Mouse (Mus musculus) ES-E14 (cell line): ENCODE measurements around the gene Nos1ap. TPM values are rescaled to one million over a fixed set of nuclear protein-coding genes. Genes with fewer than 3 reads are reported as not detected.
A peak's percentile ranks its signal among the peaks of the same experiment; 100 is the strongest.

Experiments used
- DNase-seq: peaks from one replicate; pipeline ENCODE4 v3.0.0-alpha.2; 2013; ENCODE audit warnings: low read depth, low spot score
- H3K27ac ChIP-seq: 2 replicates; pipeline ENCODE4 v1.5.1; 2012; ENCODE audit warnings: low read depth, mild to moderate bottlenecking, low read length, moderate library complexity, mixed read lengths; ENCODE audit not compliant: poor library complexity, insufficient read depth, severe bottlenecking
- H3K36me3 ChIP-seq: 2 replicates; pipeline ENCODE4 v1.6.1; 2012; ENCODE audit warnings: mild to moderate bottlenecking, low read length, moderate library complexity, mixed read lengths; ENCODE audit not compliant: control insufficient read depth, poor library complexity, insufficient read depth, severe bottlenecking
- H3K4me1 ChIP-seq, 2 experiments: fragments of 150-350 bp in 1 of 2; sonication (generic) in 1 of 2; 2 replicates each; pipeline ENCODE4 v1.6.1; 2012; ENCODE audit warnings: low read length in 2 of 2, mild to moderate bottlenecking in 1 of 2, mixed read lengths in 1 of 2; ENCODE audit not compliant: control insufficient read depth in 2 of 2, insufficient read depth in 2 of 2, poor library complexity in 1 of 2
- H3K4me3 ChIP-seq, 2 experiments: fragments of 150-350 bp in 1 of 2; sonication (generic) in 1 of 2; 2 replicates each; pipeline ENCODE4 v1.5.1; 2012; ENCODE audit warnings: low read length in 2 of 2, low read depth in 1 of 2, mild to moderate bottlenecking in 1 of 2, mixed read lengths in 1 of 2; ENCODE audit not compliant: insufficient read depth in 1 of 2, poor library complexity in 1 of 2, severe bottlenecking in 1 of 2
- H3K9ac ChIP-seq: 2 replicates; pipeline ENCODE4 v1.6.1; 2012; ENCODE audit warnings: low read depth, mild to moderate bottlenecking, low read length, mixed read lengths; ENCODE audit not compliant: poor library complexity, insufficient read depth, severe bottlenecking
- H3K9me3 ChIP-seq: fragments of 150-350 bp; sonication (generic); 2 replicates; pipeline ENCODE4 v1.6.1; 2012; ENCODE audit warnings: low read depth, mild to moderate bottlenecking, low read length; ENCODE audit not compliant: control insufficient read depth, insufficient read depth
- CHD2 ChIP-seq: IDR thresholded peaks from 2 replicates; pipeline ENCODE4 v1.6.1; 2014; ENCODE audit warnings: mild to moderate bottlenecking, low read depth, low read length, inconsistent platforms
- HCFC1 ChIP-seq: IDR thresholded peaks from 2 replicates; pipeline ENCODE4 v1.6.1; 2012; ENCODE audit warnings: low read length, inconsistent platforms, borderline replicate concordance; ENCODE audit not compliant: insufficient read depth
- MAFK ChIP-seq: IDR thresholded peaks from 2 replicates; pipeline ENCODE4 v1.6.1; 2014; ENCODE audit warnings: mild to moderate bottlenecking, low read depth, low read length, inconsistent platforms; ENCODE audit not compliant: insufficient read depth
- ZC3H11A ChIP-seq: IDR thresholded peaks from 2 replicates; pipeline ENCODE4 v1.6.1; 2012; ENCODE audit warnings: low read depth, mild to moderate bottlenecking, inconsistent platforms, low read length, borderline replicate concordance
- ZNF384 ChIP-seq: IDR thresholded peaks from 2 replicates; pipeline ENCODE4 v1.6.1; 2012; ENCODE audit warnings: low read depth, low read length, inconsistent platforms
- in situ Hi-C, 2 experiments: fragments of 600-800 bp; cut with MboI; formaldehyde crosslinking; loops; one replicate each; pipeline ENCODE4 v1.15.1; 2025; ENCODE audit warnings: low sequenced_read_pairs in 2 of 2, inconsistent platforms in 1 of 2; ENCODE audit not compliant: unreplicated experiment in 2 of 2
- total RNA-seq: library from RNA; depleted of rRNA; stranded (reverse); fragments of 300-350 nt; gene quantifications from 2 replicates; pipeline ENCODE4 v1.2.3, GENCODE M21; 2012

Nos1ap gene
- total RNA-seq, 1 experiment = 0.49 TPM

- in situ Hi-C loops = no loop called here
- H3K27ac ChIP-seq = no peak overlapping the region
- no peak for DNase-seq
Measured at GRCm38 (mm10) chr1:170588879-170589218, 812 bp downstream of the Nos1ap start.

GRCm38 (mm10) chr1:170588353-170588752 is 1.3 kb downstream of the Nos1ap start:
- H3K36me3 ChIP-seq = no peaks in the 10 kb centered on the region
- in situ Hi-C loops = no loop called here
- H3K4me3 ChIP-seq = no peak overlapping the region
- peaks cover 0 to 3% of the 10 kb centered on the region in 2 experiments; a peak in 1 of 4 replicates for H3K4me1 ChIP-seq
- no peak for DNase-seq
- no peaks in the 10 kb centered on the region for H3K9me3 ChIP-seq
- H3K27ac ChIP-seq = no peak overlapping the region
- H3K9ac ChIP-seq = no peak overlapping the region
- TF ChIP-seq HCFC1 (no peak), MAFK (no peak), CHD2 (no peak), ZNF384 (no peak), ZC3H11A (no peak)

More at GRCm38 (mm10) chr1:170588879-170589218, 812 bp downstream of the Nos1ap start:
- Histone ChIP-seq H3K4me3 (peak overlapping the region; percentile 79 to 85), H3K9me3 (no peaks in the 10 kb centered on the region), H3K9ac (peak overlapping the region; percentile 6; the same call in 1 of the 2 replicates), H3K4me1 (peaks cover 0 to 3% of the 10 kb centered on the region in 2 experiments; a peak in 1 of 4 replicates), H3K36me3 (no peaks in the 10 kb centered on the region)
- no peak for TF ChIP-seq ZNF384
- no peak for TF ChIP-seq ZC3H11A
- TF ChIP-seq MAFK = no peak
- no peak for TF ChIP-seq HCFC1
- no peak for TF ChIP-seq CHD2

- TF ChIP-seq HCFC1 (no peak), ZC3H11A (no peak), ZNF384 (no peak), MAFK (no peak), CHD2 (no peak)
- Histone ChIP-seq H3K9me3 (no peaks in the 10 kb centered on the region), H3K9ac (no peak overlapping the region), H3K4me1 (peaks cover 0 to 3% of the 10 kb centered on the region in 2 experiments; a peak in 1 of 4 replicates), H3K36me3 (no peaks in the 10 kb centered on the region), H3K27ac (no peak overlapping the region), H3K4me3 (no peak overlapping the region)
- in situ Hi-C loops = no loop called here
- DNase-seq = no peak
Measured at GRCm38 (mm10) chr1:170586715-170587114, 2.9 kb downstream of the Nos1ap start.

GRCm38 (mm10) chr1:170583925-170584324 is 5.7 kb downstream of the Nos1ap start:
- in situ Hi-C loops = no loop called here
- H3K27ac ChIP-seq = no peak overlapping the region
- DNase-seq = no peak
- peaks cover 0 to 3% of the 10 kb centered on the region in 2 experiments; a peak in 1 of 4 replicates for H3K4me1 ChIP-seq
- H3K36me3 ChIP-seq = no peaks in the 10 kb centered on the region
- H3K4me3 ChIP-seq = no peak overlapping the region
- H3K9me3 ChIP-seq = no peaks in the 10 kb centered on the region
- H3K9ac ChIP-seq = no peak overlapping the region
- TF ChIP-seq ZC3H11A (no peak), ZNF384 (no peak), CHD2 (no peak), HCFC1 (no peak), MAFK (no peak)

GRCm38 (mm10) chr1:170582341-170582740 is 7.3 kb downstream of the Nos1ap start:
- Histone ChIP-seq H3K27ac (no peak overlapping the region), H3K4me3 (no peak overlapping the region), H3K9me3 (no peaks in the 10 kb centered on the region), H3K4me1 (no peaks in the 10 kb centered on the region), H3K9ac (no peak overlapping the region), H3K36me3 (no peaks in the 10 kb centered on the region)
- DNase-seq = no peak
- TF ChIP-seq ZNF384 (no peak), HCFC1 (no peak), MAFK (no peak), CHD2 (no peak), ZC3H11A (no peak)
- in situ Hi-C loops = no loop called here
